Mouse (Mus musculus) kidney, embryonic 15.5 days (tissue): Measurements from ENCODE around the gene Papss2. TPM values are rescaled to one million over a fixed set of nuclear protein-coding genes. Genes with fewer than 3 reads are reported as not detected.
A peak's percentile ranks its signal among the peaks of the same experiment; 100 is the strongest.

Source experiments
- ATAC-seq: fragments of 200-750 bp; cut with Nextera tagmentation; replicated peaks from 2 replicates; pipeline ENCODE4 v1.8.0; 2017; ENCODE audit warnings: moderate TSS enrichment; ENCODE audit not compliant: low FRiP score
- H3K27ac ChIP-seq: fragments of 300-500 bp; sonication (generic); 2 replicates; pipeline ENCODE4 v1.5.1; 2015; ENCODE audit warnings: mild to moderate bottlenecking, inconsistent platforms
- H3K27me3 ChIP-seq: fragments of 300-500 bp; sonication (generic); 2 replicates; pipeline ENCODE4 v1.6.1; 2015; ENCODE audit warnings: inconsistent platforms
- H3K36me3 ChIP-seq: fragments of 300-500 bp; sonication (generic); 2 replicates; pipeline ENCODE4 v1.6.1; 2015; ENCODE audit warnings: inconsistent platforms
- H3K4me1 ChIP-seq: fragments of 300-500 bp; sonication (generic); 2 replicates; pipeline ENCODE4 v1.6.1; 2015; ENCODE audit warnings: inconsistent platforms
- H3K4me2 ChIP-seq: fragments of 300-500 bp; sonication (generic); 2 replicates; pipeline ENCODE4 v1.6.1; 2015; ENCODE audit warnings: moderate library complexity, mild to moderate bottlenecking, inconsistent platforms
- H3K4me3 ChIP-seq: fragments of 300-500 bp; sonication (generic); replicated peaks from 2 replicates; pipeline ENCODE4 v1.5.1; 2015; ENCODE audit warnings: mild to moderate bottlenecking, inconsistent platforms
- H3K9ac ChIP-seq: fragments of 300-500 bp; sonication (generic); 2 replicates; pipeline ENCODE4 v1.6.1; 2015; ENCODE audit warnings: mild to moderate bottlenecking, inconsistent platforms
- H3K9me3 ChIP-seq: fragments of 300-500 bp; sonication (generic); replicated peaks from 2 replicates; pipeline ENCODE4 v1.6.1; 2016; ENCODE audit warnings: inconsistent platforms
- WGBS: fragments of 180-500 bp; shearing (Covaris S2); methylation state at CpG from one replicate; pipeline ENCODE4 v1.1.7; 2015; ENCODE audit warnings: mixed read lengths; 5-methylcytosine and 5-hydroxymethylcytosine counted together
- polyA plus RNA-seq: library from polyadenylated mRNA; unstranded; fragments of >200 nt; fragmentation: Nextera tagmentation; extraction: Ambion mirVana; gene quantifications from 2 replicates; pipeline ENCODE4 v1.2.1, GENCODE M21; 2015

Papss2 gene
- polyA plus RNA-seq, 1 experiment from 2014 or later: 17.2 TPM

DNA sequence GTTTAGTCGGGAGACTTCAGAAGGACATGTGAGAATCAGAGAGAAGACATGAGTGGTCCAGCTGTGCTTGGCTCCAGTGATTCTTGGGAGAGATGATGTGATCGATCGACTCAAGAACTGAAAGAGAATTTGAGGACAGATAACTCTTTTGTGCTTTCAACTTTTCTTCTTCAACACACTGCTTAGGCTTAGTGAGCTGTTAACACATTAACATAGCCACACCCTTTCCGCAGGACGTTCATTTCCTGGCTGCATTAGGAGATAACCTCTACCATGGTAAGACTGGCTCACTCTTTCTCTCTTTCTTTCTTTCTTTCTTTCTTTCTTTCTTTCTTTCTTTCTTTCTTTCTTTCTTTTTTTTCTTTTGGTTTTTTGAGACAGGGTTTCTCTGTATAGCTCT lies 25.9 kb upstream of the Papss2 start:
- Histone ChIP-seq H3K27ac (no peak overlapping the region), H3K36me3 (no peaks in the 10 kb centered on the region), H3K9me3 (no peaks in the 10 kb centered on the region), H3K4me3 (no peak overlapping the region), H3K27me3 (no peaks in the 10 kb centered on the region), H3K4me2 (no peak overlapping the region), H3K9ac (no peak overlapping the region), H3K4me1 (no peaks in the 10 kb centered on the region)
- 80% methylated on average over 5 of the region's 5 CpGs for whole genome bisulfite sequencing
- ATAC-seq: no peak

DNA sequence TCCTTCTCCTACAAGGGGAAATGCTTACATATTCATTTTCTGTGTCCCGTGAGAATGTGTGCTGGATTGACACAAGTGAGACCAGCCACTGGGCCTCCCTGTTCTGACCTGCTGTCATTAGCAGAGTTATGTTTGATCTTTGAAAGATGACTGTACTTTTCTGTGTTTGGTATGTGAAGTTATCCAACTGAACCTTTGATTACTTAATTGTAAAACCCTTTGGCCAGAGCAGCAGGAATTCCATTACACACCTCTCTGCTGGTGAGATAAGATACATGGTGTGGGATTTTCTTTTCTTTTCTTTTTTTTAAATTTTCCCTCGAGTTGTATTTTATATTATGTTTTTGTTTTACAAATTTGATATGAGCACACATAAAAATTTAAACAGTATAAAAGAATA lies 23.4 kb upstream of the Papss2 start:
- H3K4me3 ChIP-seq: no peak overlapping the region
- H3K4me1 ChIP-seq: no peaks in the 10 kb centered on the region
- no peak overlapping the region for H3K4me2 ChIP-seq
- no peaks in the 10 kb centered on the region for H3K9me3 ChIP-seq
- no peak overlapping the region for H3K9ac ChIP-seq
- WGBS: 61% methylated on average over 2 of the region's 2 CpGs
- H3K27ac ChIP-seq: no peak overlapping the region
- no peak for ATAC-seq
- no peaks in the 10 kb centered on the region for H3K27me3 ChIP-seq
- H3K36me3 ChIP-seq: no peaks in the 10 kb centered on the region

DNA sequence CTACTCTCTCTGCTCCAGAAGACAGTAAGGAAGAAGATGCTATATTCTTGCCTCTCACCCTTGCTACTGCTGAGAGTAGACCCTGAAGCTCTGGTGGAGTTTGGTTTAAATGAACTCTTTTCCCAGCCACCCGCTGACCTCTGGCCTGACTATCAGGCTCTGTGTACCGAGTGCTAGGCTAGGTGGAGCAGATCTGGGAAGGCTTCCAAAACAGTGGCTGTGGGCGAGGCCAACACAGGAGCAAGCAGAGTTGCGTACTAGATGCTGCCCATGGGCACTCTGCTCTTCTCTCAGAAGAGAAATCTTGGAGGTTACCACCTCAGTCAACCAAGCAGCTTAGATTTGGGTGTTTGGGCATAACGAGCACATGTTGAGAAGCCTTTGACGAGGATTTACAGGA lies 22.3 kb upstream of the Papss2 start:
- H3K4me1 ChIP-seq: 0 out of 2 replicates have a peak, but pooled peaks cover 6% of the 10 kb centered on the region
- H3K36me3 ChIP-seq: no peaks in the 10 kb centered on the region
- H3K9me3 ChIP-seq: no peaks in the 10 kb centered on the region
- H3K9ac ChIP-seq: no peak overlapping the region
- H3K27ac ChIP-seq: no peak overlapping the region
- H3K4me3 ChIP-seq: no peak overlapping the region
- ATAC-seq: no peak
- no peaks in the 10 kb centered on the region for H3K27me3 ChIP-seq
- no peak overlapping the region for H3K4me2 ChIP-seq
- 89% methylated on average over 6 of the region's 6 CpGs for WGBS

DNA sequence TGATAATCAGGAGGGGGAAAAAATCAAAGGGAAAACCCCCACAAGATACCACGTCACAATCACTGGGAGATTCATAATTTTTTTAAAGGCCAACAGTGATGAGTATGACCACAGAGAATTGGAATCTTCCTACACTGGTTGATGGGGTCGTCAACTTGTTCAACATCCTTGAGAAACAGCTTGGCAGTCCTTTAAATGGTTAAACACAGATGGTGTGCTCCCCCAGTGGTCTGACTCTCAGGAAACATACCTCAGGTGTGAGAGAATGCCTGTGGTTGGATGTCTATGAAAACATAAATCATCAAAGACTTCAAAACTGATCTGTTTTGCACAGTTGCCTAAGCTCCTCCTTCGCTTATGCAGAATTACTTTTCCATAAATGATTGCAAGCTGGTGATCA lies 20.7 kb upstream of the Papss2 start:
- Histone ChIP-seq H3K9me3 (no peaks in the 10 kb centered on the region), H3K36me3 (no peaks in the 10 kb centered on the region), H3K27me3 (no peaks in the 10 kb centered on the region), H3K4me2 (no peak overlapping the region), H3K27ac (no peak overlapping the region), H3K4me3 (no peak overlapping the region), H3K9ac (no peak overlapping the region), H3K4me1 (0 out of 2 replicates have a peak, but pooled peaks cover 6% of the 10 kb centered on the region)
- WGBS: 86% methylated on average over 3 of the region's 3 CpGs
- no peak for ATAC-seq

DNA sequence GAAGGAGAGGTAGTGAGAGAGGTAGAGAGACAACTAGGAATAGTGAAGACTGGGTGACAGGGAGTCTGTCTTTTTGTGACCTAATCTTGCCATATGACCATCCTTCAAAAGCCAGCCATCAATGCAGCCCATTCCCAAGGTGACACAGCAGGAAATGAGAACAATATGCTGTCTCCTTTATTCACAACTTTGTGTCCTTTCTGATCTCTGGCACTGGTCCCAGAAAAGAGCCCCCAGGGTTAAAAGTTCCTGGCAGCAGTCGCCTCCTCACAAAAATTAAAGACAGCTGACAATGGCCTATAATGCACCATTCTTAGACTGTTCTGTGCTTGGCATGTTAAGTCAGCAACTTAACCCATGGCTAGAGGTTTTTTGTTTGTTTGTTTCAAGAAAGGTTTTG lies 17.8 kb upstream of the Papss2 start:
- ATAC-seq: no peak
- Histone ChIP-seq H3K4me3 (no peak overlapping the region), H3K27ac (no peak overlapping the region), H3K9me3 (no peaks in the 10 kb centered on the region), H3K9ac (no peak overlapping the region), H3K4me1 (0 out of 2 replicates have a peak, but pooled peaks cover 6% of the 10 kb centered on the region), H3K4me2 (no peak overlapping the region), H3K36me3 (no peaks in the 10 kb centered on the region), H3K27me3 (no peaks in the 10 kb centered on the region)
- WGBS: 46% methylated on average over 1 of the region's 1 CpGs

DNA sequence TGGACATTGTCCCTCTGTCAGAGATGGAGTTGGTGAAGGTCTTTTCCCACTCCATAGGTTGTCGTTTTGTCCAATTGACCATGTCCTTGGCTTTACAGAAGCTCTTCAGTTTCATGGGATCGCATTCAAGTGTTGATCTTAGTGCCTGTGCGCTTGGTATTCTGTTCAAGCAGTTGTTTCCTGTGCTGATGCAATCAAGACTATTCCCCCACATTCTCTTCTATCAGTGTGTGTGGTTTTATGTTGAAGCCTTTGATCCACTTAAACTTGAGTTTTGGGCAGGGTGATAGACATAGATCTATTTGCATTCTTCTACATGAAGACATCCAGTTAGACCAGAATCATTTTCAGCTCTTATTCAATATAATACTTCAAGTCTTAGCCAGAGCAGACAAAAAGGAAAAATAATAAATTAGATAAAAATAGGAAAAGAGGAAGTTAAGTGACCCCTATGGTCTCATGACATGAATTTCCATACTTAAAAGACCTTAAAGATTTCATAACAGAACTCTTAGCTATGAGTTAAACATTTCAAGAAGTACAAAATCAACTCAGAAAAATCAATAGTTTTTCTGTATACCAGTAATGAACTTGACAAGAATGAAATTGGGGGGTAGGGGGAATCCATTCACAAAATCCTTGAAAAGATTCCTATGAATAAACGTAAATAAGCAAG lies 12.4 kb upstream of the Papss2 start:
- Histone ChIP-seq H3K4me3 (no peak overlapping the region), H3K36me3 (no peaks in the 10 kb centered on the region), H3K27me3 (no peaks in the 10 kb centered on the region), H3K9me3 (no peaks in the 10 kb centered on the region), H3K4me1 (0 out of 2 replicates have a peak, but pooled peaks cover 2% of the 10 kb centered on the region), H3K27ac (no peak overlapping the region), H3K4me2 (no peak overlapping the region), H3K9ac (no peak overlapping the region)
- WGBS: 86% methylated on average over 4 of the region's 4 CpGs
- ATAC-seq: no peak

DNA sequence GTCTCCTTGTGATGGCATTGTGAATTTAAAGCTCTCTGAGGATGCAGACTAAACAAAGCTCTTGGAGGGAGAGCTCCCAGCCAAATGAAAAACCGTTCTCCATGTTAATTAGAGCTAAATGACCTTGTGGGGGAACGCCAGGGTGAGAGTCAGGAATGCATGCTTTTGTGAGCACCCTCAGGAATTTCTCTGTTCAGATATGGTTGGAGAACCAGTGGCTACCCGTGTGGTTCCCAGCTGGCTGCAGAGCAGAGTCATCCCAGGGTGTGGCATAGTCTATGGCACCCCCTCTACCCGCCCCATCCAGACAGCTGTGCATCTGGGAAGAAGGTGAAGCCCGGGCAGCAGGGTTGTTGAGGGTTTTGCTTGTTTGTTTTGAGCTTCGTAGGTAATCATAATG lies 7.9 kb upstream of the Papss2 start:
- WGBS: 44% methylated on average over 6 of the region's 6 CpGs
- H3K27me3 ChIP-seq: no peaks in the 10 kb centered on the region
- H3K36me3 ChIP-seq: no peaks in the 10 kb centered on the region
- H3K9me3 ChIP-seq: no peaks in the 10 kb centered on the region
- H3K4me2 ChIP-seq: no peak overlapping the region
- ATAC-seq: no peak
- H3K9ac ChIP-seq: no peak overlapping the region
- 0 out of 2 replicates have a peak, but pooled peaks cover 5% of the 10 kb centered on the region for H3K4me1 ChIP-seq
- no peak overlapping the region for H3K4me3 ChIP-seq
- no peak overlapping the region for H3K27ac ChIP-seq

DNA sequence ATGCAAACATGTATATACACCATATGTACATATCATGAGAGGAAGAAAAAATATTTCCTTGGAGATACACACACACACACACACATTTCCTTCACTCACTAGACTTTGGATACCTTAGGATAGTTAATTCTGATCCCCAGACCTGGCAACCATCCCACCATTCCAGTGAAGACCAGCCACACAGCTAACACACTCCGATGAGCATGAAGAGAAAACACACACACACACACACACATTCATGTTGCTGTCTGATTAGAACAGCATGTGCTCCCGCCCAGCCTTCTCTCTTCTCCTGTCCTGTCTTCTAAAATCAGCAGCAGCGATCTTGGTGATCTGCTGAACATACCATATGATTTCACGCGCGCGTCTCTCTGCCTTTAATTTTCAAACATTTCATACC lies 2.8 kb upstream of the Papss2 start:
- Histone ChIP-seq H3K4me1 (peaks cover 14% of the 10 kb centered on the region; the same call in 1 of the 2 replicates), H3K9me3 (no peaks in the 10 kb centered on the region), H3K4me3 (no peak overlapping the region), H3K4me2 (no peak overlapping the region), H3K27ac (no peak overlapping the region), H3K27me3 (peaks cover 17% of the 10 kb centered on the region), H3K36me3 (no peaks in the 10 kb centered on the region), H3K9ac (no peak overlapping the region)
- ATAC-seq: no peak
- WGBS: 94% methylated on average over 7 of the region's 7 CpGs

DNA sequence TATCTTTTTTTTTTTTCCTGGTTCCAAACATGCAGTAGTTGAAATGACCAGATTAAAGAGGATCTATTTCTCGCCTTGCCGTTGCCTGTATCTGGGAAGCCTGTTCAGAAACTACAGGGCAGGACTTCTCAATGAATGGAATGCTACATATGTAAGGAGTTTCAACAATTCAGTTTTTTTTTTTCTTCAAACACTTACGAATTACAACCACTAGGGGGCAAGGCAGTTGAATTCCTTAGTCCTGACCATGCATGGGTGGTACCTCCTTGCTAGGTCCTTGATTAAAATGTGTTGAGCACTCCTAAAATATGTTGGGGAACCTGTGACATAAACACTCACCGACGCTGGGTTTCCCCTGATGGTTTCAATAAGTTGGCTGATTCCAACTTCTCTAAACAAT lies 1.7 kb upstream of the Papss2 start:
- Histone ChIP-seq H3K36me3 (no peaks in the 10 kb centered on the region), H3K4me3 (no peak overlapping the region), H3K27ac (no peak overlapping the region), H3K27me3 (peaks cover 17% of the 10 kb centered on the region), H3K9me3 (no peaks in the 10 kb centered on the region), H3K9ac (no peak overlapping the region), H3K4me2 (no peak overlapping the region), H3K4me1 (peaks cover 12% of the 10 kb centered on the region; the same call in 1 of the 2 replicates)
- WGBS: 84% methylated on average over 5 of the region's 5 CpGs
- ATAC-seq: no peak

DNA sequence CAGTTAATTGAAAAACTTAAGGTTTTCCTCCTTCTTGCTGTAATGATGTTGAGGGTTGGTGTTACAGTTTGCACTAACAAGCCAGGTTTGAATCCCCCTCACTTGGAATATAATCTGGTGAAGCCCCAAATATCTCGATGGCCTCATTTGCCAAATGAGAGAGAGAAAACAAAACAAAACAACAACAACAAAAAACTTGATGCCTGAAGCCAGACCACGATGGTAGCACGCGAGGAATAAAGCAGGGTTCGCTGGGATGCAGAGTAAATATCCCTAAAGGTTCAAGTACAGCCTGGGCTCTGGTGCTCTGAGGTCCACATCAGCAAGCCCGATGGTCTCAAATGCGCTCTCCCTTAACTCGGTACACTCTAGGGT lies 472 bp upstream of the Papss2 start:
- no peak overlapping the region for H3K27ac ChIP-seq
- no peaks in the 10 kb centered on the region for H3K9me3 ChIP-seq
- H3K4me3 ChIP-seq: peak overlapping the region; percentile 69
- peak overlapping the region; percentile 50 for H3K9ac ChIP-seq
- H3K27me3 ChIP-seq: peaks cover 17% of the 10 kb centered on the region
- no peaks in the 10 kb centered on the region for H3K36me3 ChIP-seq
- peaks cover 21% of the 10 kb centered on the region for H3K4me1 ChIP-seq
- peak overlapping the region; percentile 91 for H3K4me2 ChIP-seq
- 16% methylated on average over 8 of the region's 8 CpGs for WGBS
- ATAC-seq: no peak

DNA sequence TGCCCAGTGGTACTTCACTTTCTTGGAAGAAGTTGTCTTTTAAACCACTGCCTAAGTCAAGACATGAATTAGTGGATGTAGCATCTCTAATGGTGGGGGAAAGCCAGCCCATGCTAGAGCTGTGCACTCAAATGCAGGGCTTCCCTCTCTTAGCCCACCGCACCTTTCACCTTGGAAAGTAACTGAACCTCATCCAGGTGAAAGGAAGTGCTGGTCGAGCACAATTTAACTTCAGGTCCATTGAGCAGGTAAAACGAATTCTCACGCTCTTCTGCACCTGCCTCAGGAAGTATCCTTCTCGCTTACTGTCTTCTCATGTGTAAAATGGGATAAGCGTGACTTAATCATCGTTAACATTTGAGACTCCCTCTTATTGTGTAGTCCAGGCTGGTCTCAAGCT lies 3.4 kb downstream of the Papss2 start:
- Histone ChIP-seq H3K9me3 (no peaks in the 10 kb centered on the region), H3K4me2 (0 out of 2 replicates have a peak overlapping the region, but pooled peaks have one; percentile 4), H3K9ac (no peak overlapping the region), H3K27me3 (peaks cover 17% of the 10 kb centered on the region), H3K4me1 (peaks cover 27% of the 10 kb centered on the region), H3K36me3 (no peaks in the 10 kb centered on the region), H3K27ac (peak overlapping the region; percentile 33), H3K4me3 (no peak overlapping the region)
- WGBS: 53% methylated on average over 7 of the region's 7 CpGs
- ATAC-seq: peak; percentile 27; the same call in 1 of the 2 replicates

DNA sequence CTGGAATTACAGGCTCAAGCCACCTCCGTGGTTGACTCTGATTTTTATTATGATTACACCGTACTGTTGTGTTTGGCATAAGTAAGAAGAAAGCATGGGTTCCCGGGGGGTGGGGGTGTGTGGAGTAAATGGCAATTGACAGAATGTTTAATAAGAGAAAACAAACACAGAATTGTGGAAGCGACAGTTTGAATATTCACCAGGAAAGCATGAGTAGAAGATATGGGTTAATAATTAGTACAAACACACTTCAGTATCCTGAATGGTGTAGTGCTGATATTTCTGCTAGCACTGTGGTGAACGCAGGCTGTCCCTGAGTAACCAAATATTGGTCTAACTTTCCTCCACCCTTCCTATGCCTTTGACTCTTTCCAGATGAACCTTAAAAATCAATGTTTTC lies 3.8 kb downstream of the Papss2 start:
- 58% methylated on average over 5 of the region's 5 CpGs for WGBS
- H3K9me3 ChIP-seq: no peaks in the 10 kb centered on the region
- peak overlapping the region; percentile 33 for H3K27ac ChIP-seq
- ATAC-seq: no peak
- H3K36me3 ChIP-seq: no peaks in the 10 kb centered on the region
- 0 out of 2 replicates have a peak overlapping the region, but pooled peaks have one; percentile 4 for H3K4me2 ChIP-seq
- H3K27me3 ChIP-seq: peaks cover 14% of the 10 kb centered on the region
- peaks cover 31% of the 10 kb centered on the region for H3K4me1 ChIP-seq
- no peak overlapping the region for H3K9ac ChIP-seq
- no peak overlapping the region for H3K4me3 ChIP-seq
